Mouse (Mus musculus): Measurements from ENCODE around the gene Etfb.

GRCm38 (mm10) chr7:43427406-43427805 is 16.5 kb upstream of the Etfb start, which contains the start of gene Lim2:
- TF ChIP-seq POLR2A (IDR thresholded peaks at IDR 0.05; ENCODE audit: low read depth, low read length) (no peak), CTCF (IDR thresholded peaks at IDR 0.05; ENCODE audit: extremely low read depth, insufficient read depth, insufficient read length, insufficient replicate concordance) (no peak)

Measured in spleen, adult 2 months (tissue).